ENCODE assay signal across 10 mouse cellular contexts in genomic region chr12:83112283-83112682, GRCm38 (mm10).
DNase-seq lines count a peak whose midpoint lies in the region; ATAC-seq and TF ChIP-seq lines count a peak whose summit lies in the region.
"Had no signal": no experiment of that assay in that cellular context is flagged by ENCODE, and none has a peak within 500 bp of the region (broad histone marks: within the 10 kb centered on the region; RNA-seq: fewer than 3 reads in every experiment).

No protein-coding gene starts in this region.

- H3K4me3 ChIP-seq in lung, postnatal 0 days (ENCODE audit: low read depth, low read length), result no peak overlapping the region
- H3K4me3 ChIP-seq: forebrain, embryonic 10.5 days; midbrain, embryonic 12.5 days had no signal

- TF ChIP-seq EP300 in lung, postnatal 0 days (IDR thresholded peaks at IDR 0.05), result no peak

- peak; percentile 45 for DNase-seq in embryo, embryonic 10 days (ENCODE audit: low spot score)
- DNase-seq in embryo, embryonic 9.5 days (ENCODE audit: extremely low spot score), result no peak
- DNase-seq in lung, postnatal 0 days (ENCODE audit: low spot score), result no peak
- DNase-seq in lung, postnatal 4 days, result no peak
- peak; percentile 50 for DNase-seq in embryo, embryonic 11 days
- no peak for DNase-seq in urinary bladder, adult 2 months (ENCODE audit: low spot score)
- no peak for DNase-seq in frontal cortex, postnatal 10 days (ENCODE audit: low spot score in 2 of 2)

- H3K9ac ChIP-seq in lung, postnatal 0 days (replicated peaks; ENCODE audit: low read depth), result no peak overlapping the region
- H3K9ac ChIP-seq: midbrain, embryonic 12.5 days had no signal

- H3K4me1 ChIP-seq in lung, postnatal 0 days (ENCODE audit: insufficient read depth, low read depth, low read length), result no peaks in the 10 kb centered on the region

- ATAC-seq in lung, postnatal 0 days, result no peak
- peak; percentile 61 for ATAC-seq in megakaryocyte progenitor cell, adult 5-6 weeks (replicated peaks; ENCODE audit: poor library complexity)

- H3K36me3 ChIP-seq in lung, postnatal 0 days (ENCODE audit: insufficient read depth, low read length), result no peaks in the 10 kb centered on the region
- H3K36me3 ChIP-seq: forebrain, embryonic 10.5 days; midbrain, embryonic 12.5 days had no signal

- no peaks in the 10 kb centered on the region for H3K27me3 ChIP-seq in lung, postnatal 0 days (replicated peaks; ENCODE audit: insufficient read depth, low read length)

- H3K9me3 ChIP-seq in lung, postnatal 0 days (ENCODE audit: low read length), result no peaks in the 10 kb centered on the region
- H3K9me3 ChIP-seq: forebrain, embryonic 10.5 days; midbrain, embryonic 12.5 days had no signal

- WGBS in lung, postnatal 0 days, result 89% methylated on average over 5 of the region's 5 CpGs

- no peak overlapping the region for H3K27ac ChIP-seq in lung, postnatal 0 days (ENCODE audit: low read length)
- H3K27ac ChIP-seq: forebrain, embryonic 10.5 days had no signal

- peak; percentile 49 for TF ChIP-seq CTCF in lung, postnatal 0 days (IDR thresholded peaks at IDR 0.05)

- no peak overlapping the region for H3K4me2 ChIP-seq in lung, postnatal 0 days (replicated peaks; ENCODE audit: low read depth, low read length)
- H3K4me2 ChIP-seq: midbrain, embryonic 12.5 days had no signal

Comparison
In these comparisons a context has a peak if more than half of its experiments do, and no peak if none do; other contexts are left out.
1. DNase-seq: peak in embryo, embryonic 10 days (single experiment) and embryo, embryonic 11 days (single experiment); none in embryo, embryonic 9.5 days (single experiment), lung, postnatal 0 days (single experiment), lung, postnatal 4 days (0 of 2), urinary bladder, adult 2 months (single experiment) and frontal cortex, postnatal 10 days (0 of 2).